Mouse (Mus musculus): ENCODE measurements around the gene Pdzk1ip1.

- TF ChIP-seq POLR2A (IDR thresholded peaks at IDR 0.05; ENCODE audit: insufficient read length, low read depth), result no peak
- TF ChIP-seq USF1 (IDR thresholded peaks at IDR 0.05; ENCODE audit: low read depth), result no peak
- no peak for TF ChIP-seq TCF12 (IDR thresholded peaks at IDR 0.05; ENCODE audit: insufficient read depth, poor library complexity, severe bottlenecking)
- no peak for TF ChIP-seq TCF3 (IDR thresholded peaks at IDR 0.05; ENCODE audit: insufficient read length, low read depth)
- no peak for TF ChIP-seq E2F4 (IDR thresholded peaks at IDR 0.05; ENCODE audit: insufficient read depth)
- TF ChIP-seq REST (IDR thresholded peaks at IDR 0.05; ENCODE audit: insufficient read depth, insufficient read length), result no peak
- no peak for TF ChIP-seq MYOG (IDR thresholded peaks at IDR 0.05; ENCODE audit: control insufficient read depth in 1 of 3, insufficient read depth in 1 of 3, insufficient read length in 2 of 3, low read depth in 2 of 3)
These were observed 2.1 kb downstream of the Pdzk1ip1 start for GRCm38 (mm10) chr4:115090592-115090991.
